Mouse (Mus musculus) bone marrow, adult 2 months (tissue): Measurements from ENCODE around the gene Gm47841.

Experiments
- CTCF ChIP-seq: fragments of 200-500 bp; IDR thresholded peaks from 2 replicates; pipeline ENCODE4 v1.5.1; 2011; ENCODE audit warnings: low read length, control low read depth; ENCODE audit not compliant: control insufficient read depth, insufficient read depth
- POLR2A ChIP-seq: fragments of 200-500 bp; IDR thresholded peaks from 2 replicates; pipeline ENCODE4 v1.6.1; 2011; ENCODE audit warnings: low read depth, mild to moderate bottlenecking, control low read depth, low read length, borderline replicate concordance; ENCODE audit not compliant: control insufficient read depth

GRCm38 (mm10) chr15:101060280-101060852 is 13.2 kb upstream of the Gm47841 start:
- no peak for TF ChIP-seq POLR2A
- no peak for TF ChIP-seq CTCF
